Mouse (Mus musculus) layer of hippocampus, postnatal 25 days (tissue): ENCODE data around the gene Dgcr8. TPM values are rescaled to one million over a fixed set of nuclear protein-coding genes. Genes with fewer than 3 reads are reported as not detected.

ENCODE experiments used
- DNase-seq, 2 experiments: peaks; one replicate each; pipeline ENCODE4 v3.0.0; 2022; ENCODE audit warnings: mixed read lengths in 2 of 2, low spot score in 1 of 2; ENCODE audit errors: extremely low spot score in 1 of 2
- microRNA-seq, 2 experiments: library from miRNA; unstranded; fragments of <30 nt; microRNA quantifications; one replicate each; pipeline ENCODE4 v1.2.0; 2021
- total RNA-seq, 2 experiments: library from RNA; stranded (reverse); gene quantifications; 2 replicates each; pipeline ENCODE4 v1.2.3; 2021

Dgcr8 gene
- total RNA-seq, 2 experiments from 2014 or later = 38.6 to 40.3 TPM

DNA sequence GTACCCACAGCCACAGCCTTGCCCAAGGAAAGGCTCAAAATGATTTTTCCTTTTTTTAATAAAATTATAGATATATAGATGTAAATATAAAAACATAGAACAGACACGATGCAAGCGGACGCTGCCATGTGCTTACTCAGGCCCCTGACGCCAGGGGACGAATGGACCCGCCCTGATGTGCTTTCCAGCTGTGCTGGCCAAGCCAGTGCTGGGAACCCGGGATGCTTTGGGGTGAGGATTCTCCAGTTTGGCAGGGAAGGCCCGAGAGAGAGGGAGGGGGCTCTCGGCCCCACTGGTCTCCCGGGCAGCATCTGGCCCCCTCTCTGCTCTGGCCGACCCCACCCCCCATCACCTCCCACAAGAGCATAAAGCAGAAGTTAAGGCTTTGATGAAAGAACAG, 66.9 kb downstream of the Dgcr8 start:
- DNase-seq = no peak

DNA sequence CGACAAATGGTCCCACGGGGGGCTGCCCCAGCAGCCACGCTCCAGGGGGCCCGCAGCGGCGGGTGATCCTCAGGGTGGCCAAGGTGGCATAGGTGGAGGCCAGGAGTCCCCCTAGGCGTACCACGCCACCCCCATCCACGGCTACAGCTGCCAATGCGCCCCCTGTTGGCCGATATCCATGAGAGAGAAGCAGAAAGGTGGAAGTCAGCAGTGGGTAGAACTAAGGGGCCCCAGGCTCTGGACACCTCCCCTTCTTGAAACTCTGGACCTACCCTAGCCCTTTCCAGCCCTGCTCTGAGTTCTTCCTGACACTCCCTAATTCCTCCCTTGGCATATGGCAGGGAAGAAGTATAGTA, 67.5 kb downstream of the Dgcr8 start:
- no peak for DNase-seq

DNA sequence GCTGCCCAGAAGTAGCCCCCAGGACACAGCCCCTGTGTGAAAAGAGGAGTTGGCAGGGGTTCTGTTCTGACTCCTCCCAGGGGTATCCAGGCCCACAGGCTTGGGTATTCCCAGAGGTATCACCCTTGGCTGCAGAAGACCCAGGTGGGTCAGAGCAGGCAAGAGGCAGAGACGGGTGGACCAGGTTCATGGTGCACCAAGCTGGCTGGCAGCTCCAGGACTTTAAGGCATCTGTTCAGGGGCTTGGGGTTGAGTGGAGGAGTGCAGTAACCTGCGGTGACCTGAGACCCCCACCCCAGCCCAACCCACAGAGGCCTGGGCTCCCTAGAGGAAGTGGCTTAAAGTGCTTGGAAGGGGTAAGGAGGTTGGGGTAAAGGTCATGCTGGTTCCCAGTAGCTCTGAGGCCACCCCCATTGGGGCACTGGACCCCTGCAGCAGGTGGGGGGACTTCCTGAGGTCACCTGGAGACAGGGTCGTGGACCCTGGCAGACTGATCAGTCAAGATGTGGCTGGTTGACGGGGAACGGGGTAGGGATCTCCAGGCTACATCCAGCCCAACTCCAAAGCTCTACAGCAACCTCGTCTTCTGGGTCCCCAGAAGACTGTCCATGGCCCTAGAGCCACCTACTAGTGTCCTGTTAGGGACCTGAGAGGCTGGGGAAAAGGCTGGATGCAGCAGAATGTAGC, 68.0 kb downstream of the Dgcr8 start:
- DNase-seq = no peak

DNA sequence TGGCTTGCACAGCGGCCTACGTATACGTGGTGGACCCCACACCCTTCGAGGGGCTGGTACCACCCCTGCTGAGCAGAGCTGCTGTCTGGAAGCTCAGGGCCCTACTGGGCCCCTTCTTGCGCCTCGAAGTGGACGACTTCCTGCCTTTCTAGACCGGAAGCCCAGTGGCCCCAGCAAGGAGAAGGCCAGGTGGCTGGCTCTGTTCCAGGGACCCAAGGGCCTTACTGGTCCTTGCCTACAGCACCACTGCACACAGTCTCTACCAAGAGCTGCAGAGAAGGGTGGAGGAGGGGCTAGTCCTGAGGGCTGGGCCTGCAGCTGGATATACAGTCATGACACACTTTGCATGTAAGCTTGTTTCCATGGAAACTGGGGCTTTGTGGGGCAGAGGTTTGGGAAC, 69.0 kb downstream of the Dgcr8 start:
- DNase-seq = no peak

DNA sequence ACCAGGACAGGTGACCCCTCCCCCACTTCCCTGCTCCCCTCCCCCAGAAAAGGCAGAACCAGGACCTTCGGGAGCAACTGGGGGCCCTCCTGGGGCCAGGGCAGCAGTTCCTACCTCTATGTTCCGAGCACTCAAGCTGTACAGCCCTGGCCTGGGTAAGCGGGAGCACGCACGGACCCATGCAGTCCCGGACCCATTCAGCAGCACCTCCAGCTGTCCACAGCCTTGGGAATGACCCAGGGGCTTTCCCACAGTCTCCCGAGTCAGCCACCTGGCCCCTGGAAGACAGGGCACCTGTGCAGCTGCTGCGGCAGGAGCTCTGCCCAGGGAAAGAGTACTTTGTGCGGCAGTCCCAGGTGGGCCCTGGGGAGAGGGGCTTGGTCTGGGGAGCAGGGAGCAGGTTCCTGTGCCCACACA, 70.5 kb downstream of the Dgcr8 start:
- DNase-seq = no peak

DNA sequence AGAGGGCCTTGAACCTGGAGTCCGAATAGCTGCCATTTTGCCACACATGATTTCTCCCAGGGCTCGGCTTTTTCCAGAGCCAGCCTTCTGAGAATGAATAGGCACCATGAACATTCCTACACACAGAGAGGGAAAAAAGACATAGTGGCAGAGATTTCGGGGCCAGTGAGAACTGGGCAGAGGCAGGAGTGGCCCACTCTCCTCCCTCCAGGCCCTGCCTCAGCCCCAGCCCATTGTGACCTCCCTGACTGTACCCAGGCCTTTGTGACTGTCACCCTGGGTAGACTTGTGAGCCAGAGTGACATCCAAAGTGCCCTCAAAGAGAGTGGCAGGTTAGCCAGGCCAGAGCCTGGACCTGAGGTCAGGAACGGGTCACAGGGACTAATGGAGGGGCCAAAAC, 71.5 kb downstream of the Dgcr8 start, which contains the start of gene Ccdc188:
TSS of gene Ccdc188 (plus strand) at position 301 of the 400 bp plus-strand sequence.
- DNase-seq = no peak

DNA sequence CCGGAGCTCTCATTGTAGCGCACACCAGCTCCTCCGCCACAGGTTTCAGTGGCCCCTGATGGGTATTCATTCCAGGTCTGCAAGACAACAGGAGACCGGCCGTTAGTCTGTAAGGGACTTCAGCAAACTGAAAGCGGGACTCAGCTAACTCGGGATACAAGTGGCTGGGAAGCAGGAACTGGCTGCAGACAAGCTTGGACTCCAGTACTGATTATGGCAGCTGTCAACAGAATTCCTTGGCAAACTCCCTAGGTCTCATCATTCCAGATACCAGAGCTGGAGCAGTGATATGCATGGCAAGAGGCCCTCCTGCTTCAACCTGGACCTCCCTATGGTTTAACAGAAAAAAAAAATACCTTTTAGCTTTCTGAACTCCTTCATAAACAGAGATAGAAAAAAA, 74.2 kb downstream of the Dgcr8 start:
- no peak for DNase-seq

DNA sequence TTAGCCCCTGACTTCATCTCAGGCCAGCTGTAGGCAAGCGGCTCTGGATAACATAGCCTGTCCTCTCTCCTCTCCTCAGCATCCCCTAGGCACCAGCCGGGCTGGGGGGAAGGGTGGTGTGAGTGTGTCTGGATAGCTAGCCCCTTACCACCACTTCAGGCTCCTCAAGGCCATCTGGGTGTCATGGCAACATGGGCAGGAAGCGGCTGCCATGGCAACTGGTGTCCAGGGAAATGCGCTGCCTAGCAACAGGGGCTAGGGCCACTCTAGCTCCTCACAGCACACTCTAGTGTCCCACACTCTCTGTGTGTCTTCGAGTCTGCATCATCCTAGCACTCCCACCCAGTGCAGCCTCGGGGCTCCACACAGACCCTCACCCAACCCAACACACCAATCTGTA, 75.4 kb downstream of the Dgcr8 start:
- DNase-seq = peak in 1 of 2 experiments; percentile 53

DNA sequence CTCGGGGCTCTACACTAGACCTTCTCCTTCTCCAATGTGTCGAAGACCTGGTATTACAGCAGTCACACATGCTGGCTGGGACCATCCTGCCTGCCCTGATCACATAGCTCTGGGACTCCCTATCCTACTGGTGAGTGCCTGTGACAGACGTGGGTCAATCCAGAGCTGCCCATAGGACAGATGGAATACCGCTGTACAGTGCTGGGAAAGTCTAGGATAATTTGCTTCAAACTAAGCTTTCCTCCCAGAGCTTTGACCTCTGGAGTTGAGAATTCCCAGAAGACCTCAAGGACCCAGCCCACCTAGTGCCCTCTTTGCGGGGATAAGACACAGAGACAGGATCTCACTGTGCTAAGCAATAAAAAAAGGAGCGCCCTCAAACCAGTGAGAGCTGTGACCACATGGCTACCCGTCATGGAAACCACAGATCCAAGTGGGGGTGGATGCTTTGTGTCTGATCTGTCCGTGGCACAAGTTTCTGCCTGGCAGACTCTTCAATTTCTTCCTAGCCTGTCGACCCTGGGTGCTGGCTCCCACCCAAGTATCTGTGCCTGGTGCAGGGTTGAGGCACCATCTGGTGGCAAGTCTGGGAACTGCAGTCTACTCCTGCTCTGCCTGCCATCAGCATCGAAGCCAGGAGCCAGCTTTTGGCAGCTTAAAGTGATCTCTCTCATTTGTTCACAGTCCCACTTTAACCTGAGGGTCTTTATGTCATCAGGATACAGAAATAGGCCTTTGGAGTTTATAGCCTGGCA, 77.5 kb downstream of the Dgcr8 start:
- peak; percentile 93 to 100 for DNase-seq

DNA sequence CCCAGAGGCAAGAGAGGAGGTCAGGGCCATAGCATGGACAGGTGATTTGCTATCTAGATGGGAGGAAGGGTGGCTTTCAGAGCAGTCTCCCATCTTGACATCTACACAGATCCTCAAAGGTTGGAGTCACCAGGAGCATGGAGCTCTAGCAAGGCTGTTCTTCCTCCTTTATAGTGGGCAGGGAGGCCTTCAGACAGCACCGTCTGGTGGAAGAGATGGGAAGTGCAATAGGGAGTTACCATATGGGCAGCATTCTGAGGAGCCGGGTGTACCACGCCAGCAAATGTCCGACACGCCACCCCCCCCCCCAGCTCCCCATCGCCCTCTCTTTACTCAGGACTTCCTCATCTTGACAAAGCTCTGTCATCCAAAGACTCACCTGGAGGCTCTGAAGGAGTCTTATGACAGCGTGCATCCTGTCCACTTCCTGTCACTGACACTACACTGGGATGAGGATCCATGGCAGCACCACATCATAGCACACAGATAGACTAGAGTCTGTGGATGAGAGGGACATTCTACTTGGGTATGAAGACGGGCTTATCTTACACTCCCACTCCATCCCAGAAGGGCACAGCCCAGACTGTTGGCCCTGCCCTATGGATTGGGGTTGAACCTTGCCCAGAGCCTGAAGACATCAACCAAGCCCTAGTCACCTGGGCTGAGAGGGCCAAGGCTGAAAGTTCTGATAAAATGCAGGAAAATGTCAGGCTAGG, 78.2 kb downstream of the Dgcr8 start:
- peak in 1 of 2 experiments; percentile 87 for DNase-seq

Small RNAs within 50 kb of the gene (microRNA-seq; reads per million reads assigned to microRNA genes)
- gene Gm24572 (0 reads per million in 2 experiments), gene Mir1306 (287 to 360 reads per million in 2 experiments), gene Mir185 (221 to 1,301 reads per million in 2 experiments)

Other genes with a start within 250 kb of the Dgcr8 start
- 10 to 100 TPM; 76.0 to 85.6 TPM for gene Dgcr6, start 236.4 kb downstream of the Dgcr8 start, total RNA-seq
- gene Prodh, start 199.0 kb downstream of the Dgcr8 start, total RNA-seq = 10 to 100 TPM; 37.2 to 38.6 TPM
- gene Rtn4r, start 161.6 kb downstream of the Dgcr8 start, total RNA-seq = 100 to 1,000 TPM; 102 to 111 TPM
- not detected for gene Ccdc188, start 71.4 kb downstream of the Dgcr8 start, total RNA-seq
- 10 to 100 TPM; 77.0 to 95.9 TPM for gene Zdhhc8, start 54.1 kb downstream of the Dgcr8 start, total RNA-seq
- 10 to 100 TPM; 46.4 to 57.9 TPM for gene Trmt2a, start 40.6 kb downstream of the Dgcr8 start, total RNA-seq
- 10 to 100 TPM; 92.2 to 97.2 TPM for gene Ranbp1, start 40.5 kb downstream of the Dgcr8 start, total RNA-seq
- gene Gm49776, start 30.9 kb downstream of the Dgcr8 start, total RNA-seq = under 1 TPM in 1 of 2 experiments, not detected in 1; 0.79 TPM
- gene Tango2, start 58.9 kb upstream of the Dgcr8 start, total RNA-seq = 100 to 1,000 TPM; 115 to 121 TPM
- gene Arvcf, start 58.9 kb upstream of the Dgcr8 start, total RNA-seq = 10 to 100 TPM; 39.5 to 45.7 TPM
- gene Txnrd2, start 137.1 kb upstream of the Dgcr8 start, total RNA-seq = 10 to 100 TPM; 19.1 to 21.8 TPM
- 10 to 100 TPM; 71.8 to 81.3 TPM for gene Comt, start 137.6 kb upstream of the Dgcr8 start, total RNA-seq
- gene Gnb1l, start 209.5 kb upstream of the Dgcr8 start, total RNA-seq = 1 to 10 TPM; 6.5 to 7.1 TPM
- gene Rtl10, start 209.7 kb upstream of the Dgcr8 start, total RNA-seq = 1 to 10 TPM; 7.9 to 8.7 TPM